Mouse (Mus musculus): ENCODE measurements at regions not wholly inside any gene's neighbourhood (a gene's known extent, or its start where the extent isn't known, plus 50 kb on each side); places are given as distances from the start of the nearest gene placed in this dataset.

GRCm38 (mm10) chr14:86301666-86302065 is 839.4 kb downstream of the Diaph3 start:
- TF ChIP-seq TCF12 (IDR thresholded peaks at IDR 0.05; ENCODE audit: insufficient read depth, poor library complexity, severe bottlenecking): no peak
- no peak for TF ChIP-seq POLR2A (IDR thresholded peaks at IDR 0.05; ENCODE audit: insufficient read length, low read depth)
- TF ChIP-seq USF1 (IDR thresholded peaks at IDR 0.05; ENCODE audit: low read depth): no peak
- no peak for TF ChIP-seq MAX (IDR thresholded peaks at IDR 0.05; ENCODE audit: low read depth)
- TF ChIP-seq POLR2AphosphoS2 (IDR thresholded peaks at IDR 0.05; ENCODE audit: insufficient read length, low read depth): no peak
- TF ChIP-seq E2F4 (IDR thresholded peaks at IDR 0.05; ENCODE audit: insufficient read depth): no peak
- TF ChIP-seq MYOG (IDR thresholded peaks at IDR 0.05; ENCODE audit: control insufficient read depth in 1 of 3, insufficient read depth in 1 of 3, insufficient read length in 2 of 3, low read depth in 2 of 3): no peak
- TF ChIP-seq TCF3 (IDR thresholded peaks at IDR 0.05; ENCODE audit: insufficient read length, low read depth): no peak
- no peak for TF ChIP-seq CEBPB (IDR thresholded peaks at IDR 0.05; ENCODE audit: insufficient read depth, poor library complexity, severe bottlenecking)
- no peak for TF ChIP-seq MYOD1 (IDR thresholded peaks at IDR 0.05; ENCODE audit: control insufficient read depth in 1 of 3, insufficient read length in 2 of 3, low read depth in 2 of 3)
- no peak for TF ChIP-seq REST (IDR thresholded peaks at IDR 0.05; ENCODE audit: insufficient read depth, insufficient read length)

All from myocyte (in vitro differentiated cells).